Mouse (Mus musculus): ENCODE measurements around the gene Rbm11.

Gene Rbm11

DNA sequence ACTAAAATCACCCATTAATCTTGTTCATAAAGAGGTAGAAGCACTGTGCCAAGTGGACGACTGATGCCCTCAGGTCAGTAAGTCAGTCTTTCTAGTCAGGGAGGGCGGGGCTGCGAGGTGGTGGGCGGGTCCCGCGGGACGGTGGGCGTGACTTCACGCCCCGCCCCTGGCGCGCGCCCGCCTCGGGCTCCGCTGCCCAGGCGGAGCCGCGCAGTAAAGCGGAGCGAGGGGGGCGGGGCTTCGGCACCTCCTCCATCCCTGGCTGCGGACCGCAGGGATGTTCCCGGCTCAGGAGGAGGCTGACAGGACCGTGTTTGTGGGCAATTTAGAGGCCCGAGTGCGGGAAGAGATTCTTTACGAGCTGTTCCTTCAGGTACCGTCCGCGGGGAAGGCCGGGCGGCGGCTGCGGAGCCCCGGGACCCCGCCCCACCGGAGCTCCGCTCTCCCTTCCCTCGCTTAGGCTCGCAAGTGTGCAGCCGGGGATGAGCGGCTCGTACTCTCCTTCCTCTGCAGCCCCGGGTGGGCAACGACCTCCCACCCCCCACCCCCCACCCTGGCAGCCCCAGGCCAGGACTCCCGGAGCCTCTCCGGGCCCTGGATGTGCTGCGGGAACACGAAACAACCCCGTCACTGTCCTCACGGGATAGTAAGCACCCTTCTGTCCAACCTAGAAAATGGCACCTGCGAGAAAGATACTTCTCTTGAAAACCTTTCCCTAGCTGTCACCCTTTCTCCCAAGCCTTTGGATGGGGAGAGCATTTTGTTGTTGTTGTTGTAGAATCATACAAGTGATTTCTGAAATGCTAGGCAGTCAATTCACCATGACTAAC lies at the start of gene Rbm11:
TSS of gene Rbm11 (plus strand) at position 174 of the 830 bp plus-strand sequence.
- DNase-seq = peak; percentile 77

DNA sequence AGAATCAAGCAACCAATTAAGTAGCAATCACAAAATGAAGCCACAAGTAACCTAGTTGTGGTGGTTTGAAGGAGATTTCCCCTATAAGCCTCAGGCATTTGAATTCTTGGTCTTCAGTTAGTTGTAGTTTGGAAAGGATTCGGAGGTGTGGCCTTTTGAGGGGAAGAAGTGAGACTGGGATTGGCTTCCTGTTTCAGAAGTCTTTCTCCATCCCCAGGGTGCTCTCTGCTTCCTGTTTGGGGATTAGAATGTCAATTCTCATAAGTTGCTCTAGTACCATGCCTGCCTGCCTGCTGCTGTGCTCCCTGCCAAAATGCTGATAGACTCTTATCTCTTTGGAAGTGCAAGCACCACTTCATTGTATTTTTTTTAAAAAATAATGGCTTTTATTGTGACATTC lies 47.3 kb upstream of the Rbm11 start:
- no peak for DNase-seq

DNA sequence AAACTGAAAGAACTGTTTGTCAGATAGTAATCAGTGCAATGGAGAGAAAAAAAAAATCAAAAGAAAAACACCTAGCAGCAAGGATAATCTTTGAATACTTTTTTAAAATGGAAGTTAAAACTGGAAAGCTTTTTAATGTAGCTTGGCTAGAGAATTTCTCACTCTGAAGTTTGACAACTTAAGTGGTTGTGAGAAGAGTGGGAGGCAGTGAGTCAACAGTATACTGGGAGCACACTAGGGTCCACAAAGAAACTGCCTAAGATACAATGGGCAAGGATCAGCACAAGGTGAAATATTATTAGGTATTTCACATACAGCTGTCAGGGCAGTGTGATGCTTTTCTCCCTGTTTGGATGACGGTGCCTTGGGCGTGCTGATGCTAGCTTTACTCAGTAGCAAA lies 29.7 kb upstream of the Rbm11 start:
- no peak for DNase-seq

DNA sequence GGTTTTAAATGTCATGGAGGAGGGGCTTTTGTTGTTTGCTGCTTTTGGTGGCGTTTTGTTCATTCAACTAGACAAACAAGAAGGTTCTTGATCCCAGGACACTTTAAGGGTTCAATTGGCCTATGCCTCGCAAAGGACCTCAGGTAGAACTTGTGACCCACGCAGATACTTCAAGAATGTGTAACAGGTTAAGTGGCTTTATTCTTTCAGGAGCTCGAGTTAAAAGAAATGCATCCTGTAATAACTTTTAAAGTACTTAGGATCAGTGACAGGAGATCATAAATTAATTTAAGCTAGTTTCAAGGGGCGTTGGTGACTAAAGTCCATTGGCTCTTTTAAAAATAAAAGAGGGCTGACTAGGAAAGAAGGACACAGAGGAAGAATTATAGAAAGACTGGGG lies 10.4 kb upstream of the Rbm11 start:
- DNase-seq = no peak

DNA sequence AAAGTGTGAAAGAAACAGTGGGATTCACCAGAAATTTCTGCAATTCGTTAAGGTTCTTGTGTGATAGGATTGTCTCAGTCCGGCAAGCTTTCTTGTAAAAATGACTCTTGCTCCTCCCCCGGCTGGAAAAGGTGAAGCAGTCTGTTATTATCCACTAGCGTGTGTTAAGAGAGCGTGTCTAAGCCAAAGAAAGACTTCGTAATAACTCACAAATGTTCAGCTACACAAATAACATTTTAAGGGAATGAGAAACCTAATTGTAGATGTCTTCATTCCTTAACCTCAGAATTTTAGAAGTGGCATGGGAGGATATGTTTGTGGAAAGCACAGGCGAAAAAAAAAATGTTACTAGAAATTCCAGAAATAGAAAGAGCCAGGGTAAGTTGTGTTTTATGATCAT lies 6.7 kb upstream of the Rbm11 start, which contains the start of gene Lipi:
TSS of gene Lipi (minus strand) at position 101 of the 400 bp plus-strand sequence.
- DNase-seq = no peak

DNA sequence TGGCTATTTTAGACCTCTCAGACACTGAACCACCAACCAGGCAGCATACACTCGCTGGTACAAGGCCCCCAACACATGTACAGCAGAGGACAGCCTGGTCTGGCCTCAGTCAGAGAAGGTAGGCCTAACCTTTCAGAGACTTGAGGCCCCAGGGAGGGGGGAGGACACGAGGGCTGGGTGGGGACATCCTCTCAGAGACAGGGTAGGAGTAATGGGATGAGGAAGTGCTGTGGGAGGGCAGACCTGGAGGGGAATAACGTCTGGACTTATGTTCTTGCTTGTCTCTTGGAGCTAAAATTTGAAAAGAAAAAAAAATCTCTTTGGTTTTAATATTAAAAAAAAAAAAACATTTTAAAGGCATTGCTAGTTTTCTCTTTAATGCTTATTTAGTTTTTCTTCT lies 6.2 kb upstream of the Rbm11 start:
- DNase-seq = no peak

DNA sequence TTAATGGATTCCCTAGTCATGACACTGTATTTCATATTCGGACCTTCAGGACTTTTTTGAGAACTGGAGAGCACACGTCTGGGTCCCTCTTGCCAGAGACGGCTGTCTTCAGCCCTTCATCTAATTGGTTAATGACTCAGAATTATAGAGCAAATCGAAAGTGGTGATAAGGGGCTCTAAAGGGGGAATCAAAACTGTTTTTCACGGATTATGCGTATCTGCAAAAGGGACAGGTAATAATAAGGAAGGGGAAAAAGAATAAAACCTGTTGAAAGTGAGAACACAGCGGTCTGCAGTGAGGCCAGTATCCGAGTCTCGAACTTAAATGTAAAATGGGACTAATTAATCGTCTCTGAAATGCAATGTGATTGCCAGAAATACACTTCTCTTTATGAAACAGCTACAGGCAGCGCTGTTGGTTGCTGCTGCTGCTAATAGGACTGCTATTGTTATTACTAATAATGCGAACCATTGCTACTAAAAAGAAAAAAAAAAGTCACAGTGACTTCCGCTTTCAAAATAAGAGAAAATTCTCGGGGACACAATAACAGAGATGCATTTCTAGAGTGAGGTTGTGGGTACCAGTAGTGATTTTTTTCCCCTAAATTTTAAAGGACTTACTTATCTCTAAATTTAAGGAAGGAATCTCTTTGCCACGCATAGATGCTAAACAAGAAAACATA lies 998 bp downstream of the Rbm11 start:
- DNase-seq = no peak

DNA sequence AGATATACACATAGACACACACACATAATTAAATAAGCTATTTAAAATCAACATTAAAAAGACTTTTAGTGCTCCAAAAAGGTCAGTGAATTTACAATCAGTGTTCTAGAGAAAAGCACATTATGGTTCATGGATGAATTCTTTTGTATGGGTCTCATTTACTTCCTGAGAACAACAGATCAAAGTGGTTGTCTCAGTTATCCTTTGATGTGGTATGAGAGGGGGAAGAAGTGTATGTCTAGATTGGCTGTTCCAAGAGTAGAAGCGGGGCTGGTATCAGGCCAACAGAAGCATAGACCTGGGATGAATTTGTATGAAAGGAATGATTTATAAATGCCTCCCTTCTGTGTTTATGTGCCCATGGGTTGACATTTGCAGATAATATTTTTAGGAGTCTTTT lies 13.8 kb downstream of the Rbm11 start:
- no peak for DNase-seq

DNA sequence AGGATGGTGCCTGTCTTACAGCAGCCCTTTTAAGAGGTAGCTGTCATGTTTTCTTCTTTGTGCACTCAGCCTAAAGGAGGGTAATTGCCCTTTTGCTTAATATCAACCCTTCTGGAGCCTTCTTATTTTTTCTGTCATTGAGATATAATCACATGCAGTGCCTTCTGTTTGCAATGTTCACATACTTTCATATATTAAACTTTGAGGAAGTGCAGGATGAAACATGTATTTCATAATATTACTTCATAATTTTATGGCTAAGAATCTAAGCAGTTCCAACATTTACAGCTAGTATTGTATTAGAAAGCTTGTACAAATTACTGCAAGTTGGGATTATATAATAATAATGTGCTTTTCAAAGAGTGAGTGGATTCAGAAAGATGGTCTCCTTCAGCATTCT lies 19.9 kb downstream of the Rbm11 start:
- DNase-seq = no peak

DNA sequence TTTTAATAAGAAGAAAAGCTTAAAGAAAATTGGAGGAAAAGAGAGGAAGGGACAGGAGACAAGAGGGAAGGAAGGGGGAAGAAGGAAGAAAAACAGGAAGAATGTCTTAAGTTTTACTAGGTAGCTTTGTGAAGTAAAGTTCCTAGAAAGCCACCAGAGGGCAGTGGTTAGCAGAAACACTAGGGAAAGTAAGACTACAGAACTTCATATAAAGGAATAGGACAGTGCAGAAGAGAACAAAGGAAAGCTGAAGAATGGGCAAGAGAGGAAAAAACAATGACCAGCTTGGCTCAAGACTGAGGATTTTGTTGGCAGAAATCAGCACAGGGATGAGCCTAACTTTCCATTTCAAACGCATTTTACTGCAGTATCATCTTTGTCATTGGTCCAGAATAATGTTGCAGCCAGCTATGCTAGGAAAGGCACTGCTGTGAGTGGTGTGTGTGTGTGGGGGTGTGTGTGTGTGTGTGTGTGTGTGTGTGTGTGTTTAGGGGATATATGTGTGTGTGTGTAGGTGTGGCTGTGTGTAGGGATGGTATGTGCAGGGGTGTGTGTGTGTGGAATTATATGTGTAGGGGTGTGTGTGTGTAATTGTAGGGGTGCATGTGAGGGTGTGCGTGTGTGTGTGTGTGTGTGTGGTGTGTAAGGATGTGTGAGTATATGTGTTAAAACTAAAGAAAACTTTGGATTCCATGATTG lies 25.2 kb downstream of the Rbm11 start:
- peak; percentile 11 for DNase-seq

DNA sequence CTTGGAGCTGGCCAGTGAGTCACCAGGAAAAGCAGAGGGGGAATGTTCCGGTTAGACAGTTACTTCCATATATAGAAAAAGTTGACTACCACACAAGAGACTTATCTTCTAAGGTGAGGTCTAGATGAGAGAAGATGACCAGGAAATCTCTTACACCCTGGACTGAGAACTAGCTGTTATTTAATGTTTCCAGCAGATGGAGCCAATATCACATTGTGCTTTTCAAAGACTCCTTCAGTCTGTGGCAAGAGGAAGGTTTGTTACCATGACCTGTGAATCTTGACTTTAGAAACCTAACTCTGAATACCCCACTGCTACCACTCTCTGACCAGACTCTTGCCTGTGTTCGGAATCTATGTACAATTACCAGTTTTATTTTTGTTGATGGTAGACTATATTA lies 35.2 kb downstream of the Rbm11 start:
- DNase-seq = no peak

Measured in thymus, postnatal 25 days (tissue).